Mouse (Mus musculus) cortical plate, adult 2 months (tissue): ENCODE data around the gene Ccdc113.

ENCODE experiments used
- CTCF ChIP-seq: fragments of 200-500 bp; IDR thresholded peaks from 2 replicates; pipeline ENCODE4 v1.5.1; 2011; ENCODE audit warnings: mild to moderate bottlenecking, control low read depth, low read length; ENCODE audit not compliant: insufficient read depth; ENCODE audit errors: extremely low read depth
- POLR2A ChIP-seq: fragments of 200-500 bp; IDR thresholded peaks from 2 replicates; pipeline ENCODE4 v1.6.1; 2011; ENCODE audit warnings: mild to moderate bottlenecking, low read length, control low read depth; ENCODE audit not compliant: insufficient read depth; ENCODE audit errors: extremely low read depth

- no peak for TF ChIP-seq CTCF
- no peak for TF ChIP-seq POLR2A
Observed at GRCm38 (mm10) chr8:95532206-95532605, 1.7 kb upstream of the Ccdc113 start.
